Mouse (Mus musculus) adrenal gland, postnatal 36 days (tissue): ENCODE results near the gene Pagr1a. TPM values are rescaled to one million over a fixed set of nuclear protein-coding genes. Genes with fewer than 3 reads are reported as not detected.

Source experiments
- DNase-seq, 2 experiments: peaks; one replicate each; pipeline ENCODE4 v3.0.0; 2021; ENCODE audit warnings: mixed read lengths in 1 of 2
- long read RNA-seq, 2 experiments: library from polyadenylated mRNA; stranded (forward); transcript quantifications; one replicate each; pipeline ENCODE4 v2.0.0; 2021; ENCODE audit warnings: borderline sequencing depth in 2 of 2
- total RNA-seq, 2 experiments: library from RNA; stranded (reverse); gene quantifications; 2 replicates each; pipeline ENCODE4 v1.2.3; 2021

Pagr1a gene
- total RNA-seq = 10 to 100 TPM in 1 of 2 experiments, 1 to 10 TPM in 1; 4.4 to 15.1 TPM
- long read RNA-seq, experiment 1, transcript Pagr1a-202 (3 exons, 1,430 nt) = major isoform, 67 of 84 reads
- long read RNA-seq, experiment 1, partial matches to known transcripts = 2 of 84 reads
- long read RNA-seq, experiment 1, other reads (novel, unspliced or antisense) = 15 of 84 reads
- long read RNA-seq, experiment 2, transcript Pagr1a-202 (3 exons, 1,430 nt) = major isoform, 26 of 27 reads
- long read RNA-seq, experiment 2, partial matches to known transcripts = 1 of 27 reads
- long read RNA-seq, experiment 2, other reads (novel, unspliced or antisense) = 0 of 27 reads

DNA sequence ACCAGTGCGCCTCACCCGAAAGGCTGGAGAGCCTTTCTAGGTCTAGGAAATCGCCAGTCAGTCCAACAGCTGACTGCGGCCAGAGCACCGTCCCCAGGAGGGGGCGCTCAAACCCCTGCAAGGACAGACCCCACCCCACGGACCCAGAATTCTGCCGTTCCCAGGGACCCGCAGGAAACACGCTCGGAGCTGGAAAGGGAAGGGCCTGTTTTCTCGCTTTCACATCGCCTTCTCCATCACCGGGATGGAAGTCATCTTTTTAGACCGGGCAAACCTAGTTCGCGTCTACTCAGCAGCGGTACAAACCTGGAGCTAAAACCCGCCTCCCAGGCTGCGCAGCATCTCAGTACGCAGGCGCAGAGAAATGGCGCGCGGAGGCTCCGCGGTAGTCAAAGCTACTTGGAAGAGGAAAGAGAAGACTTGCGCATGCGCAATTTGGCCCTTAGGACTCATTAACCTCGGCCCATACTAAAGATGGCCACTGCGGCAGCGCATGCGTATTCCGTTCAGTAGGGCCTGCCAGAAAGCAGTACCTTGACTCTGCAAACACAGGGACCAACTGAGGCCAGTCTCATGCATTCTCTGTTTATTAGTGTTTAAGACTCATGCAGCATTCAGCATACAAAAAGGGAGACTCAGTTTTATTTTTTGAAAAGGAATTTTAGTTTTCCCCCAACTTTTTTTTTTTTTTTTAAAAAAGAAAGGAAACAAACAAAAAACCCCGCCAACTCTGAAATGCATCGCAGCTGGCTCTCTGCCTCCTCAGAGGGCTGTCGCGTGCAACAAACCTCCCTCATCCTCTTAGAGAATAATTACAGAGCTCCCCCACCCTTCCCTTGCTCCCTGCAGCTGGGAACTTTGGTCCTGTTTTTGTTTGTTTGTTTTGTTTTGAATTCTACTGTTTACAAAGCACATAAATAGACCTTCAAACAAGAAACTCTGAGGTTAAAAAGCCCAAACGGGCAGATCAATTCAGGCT, at the start of gene Pagr1a:
TSS of gene Pagr1a (minus strand) at position 382 of the 979 bp plus-strand sequence.
- peak; percentile 97 for DNase-seq

DNA sequence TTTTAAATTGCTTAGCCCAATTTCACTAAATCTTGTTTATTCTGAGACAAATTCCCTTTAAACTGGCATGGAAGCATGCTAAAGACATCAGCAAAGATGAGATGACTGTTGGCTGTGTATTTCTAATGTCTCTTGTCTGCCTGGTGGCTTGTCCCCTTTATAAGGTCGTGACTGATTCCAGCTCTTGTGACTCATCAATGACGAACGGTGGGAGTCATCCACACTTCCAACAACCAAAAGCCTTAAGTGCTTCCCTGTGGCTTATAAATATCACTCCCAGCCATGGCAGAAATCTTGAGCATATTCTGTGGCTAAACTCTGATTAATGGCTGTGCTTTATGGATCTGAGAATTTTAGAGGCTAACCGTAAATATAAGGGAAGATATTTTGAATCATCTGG, 49.2 kb upstream of the Pagr1a start:
- peak; percentile 58 to 66 for DNase-seq

DNA sequence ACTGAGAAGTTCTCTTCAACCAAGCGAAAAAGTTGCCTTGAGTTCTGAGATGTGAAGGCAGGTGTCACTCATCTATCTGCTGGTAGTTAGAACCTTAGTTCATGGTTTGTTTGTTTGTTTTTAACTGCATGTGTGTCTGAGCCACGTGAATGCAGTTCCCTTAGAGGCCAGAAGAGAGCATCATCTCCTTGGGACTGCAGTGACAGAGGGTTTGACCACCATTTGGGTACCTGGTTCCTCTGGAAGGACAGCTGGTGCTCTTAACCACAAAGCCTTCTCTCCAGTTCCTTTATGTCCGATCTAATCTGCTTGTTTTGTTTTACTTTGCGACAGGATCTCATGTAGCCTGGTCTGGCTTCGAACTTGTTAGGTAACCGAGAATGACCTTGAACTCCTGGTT, 48.4 kb upstream of the Pagr1a start:
- no peak for DNase-seq

DNA sequence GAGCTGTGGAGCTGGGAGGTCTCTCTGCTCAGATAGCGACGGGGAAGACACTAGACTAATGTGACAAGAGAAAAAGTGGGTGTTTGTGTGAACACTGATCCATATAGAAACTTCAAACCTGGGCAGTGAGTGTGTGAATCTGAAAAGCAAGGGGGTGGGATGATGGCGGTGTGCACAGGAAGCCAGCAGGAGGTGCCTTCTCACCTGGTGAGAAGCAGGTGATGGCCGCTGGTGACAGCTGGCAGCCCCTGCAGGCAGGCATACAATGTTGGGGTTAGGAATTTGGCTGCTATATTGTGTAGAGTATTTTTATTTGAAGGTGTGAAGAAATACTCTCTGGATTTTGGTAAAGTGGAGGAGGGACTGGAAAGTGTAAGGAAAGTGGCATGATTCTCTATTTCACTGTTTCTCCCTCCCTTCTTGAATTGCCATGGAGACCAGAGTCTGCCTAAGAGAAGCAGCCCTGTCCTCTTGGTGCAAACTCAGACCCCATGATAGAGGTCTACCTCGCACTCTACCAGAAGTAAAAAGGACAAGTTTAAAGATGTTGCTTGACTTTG, 38.0 kb upstream of the Pagr1a start:
- DNase-seq = no peak

DNA sequence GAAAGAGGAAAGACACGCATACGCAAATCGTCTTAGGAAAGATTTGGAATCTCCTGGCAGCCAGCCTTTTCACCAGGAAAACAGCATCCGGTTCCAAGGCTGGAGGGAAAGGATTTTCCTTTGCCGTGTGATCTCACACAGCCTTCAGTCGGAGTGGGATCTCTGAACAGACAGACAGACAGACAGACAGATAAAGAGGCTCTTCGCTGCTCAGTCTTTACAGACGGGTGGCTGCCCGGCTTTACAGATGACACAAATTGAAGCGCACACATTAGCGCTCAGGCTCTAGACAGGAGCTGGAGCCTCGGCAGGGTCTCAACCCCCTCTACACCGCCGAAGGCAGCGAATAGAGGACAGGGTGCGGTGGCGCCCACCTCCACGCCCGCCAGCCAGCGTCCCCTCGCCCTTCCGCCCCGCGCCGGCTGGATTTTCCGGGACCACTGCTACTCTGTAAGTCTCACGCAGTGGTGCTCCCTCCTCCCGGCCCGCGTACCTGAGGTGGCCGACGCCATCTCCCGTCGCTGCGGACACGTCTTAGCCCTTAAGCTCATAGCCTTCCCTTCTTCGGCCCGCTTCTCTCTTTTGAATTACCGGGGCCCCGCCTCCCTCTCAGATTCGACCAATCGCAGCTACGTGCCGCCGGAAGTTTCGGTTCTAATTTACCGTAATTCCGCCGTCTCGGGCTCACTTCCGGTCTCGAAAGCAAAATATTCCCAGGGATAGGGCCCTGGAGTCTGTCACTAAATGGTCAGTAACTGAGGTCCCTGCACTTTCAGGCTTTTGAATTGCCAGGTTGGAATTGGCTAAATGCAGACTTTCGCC, 24.9 kb upstream of the Pagr1a start, which contains the start of gene Kif22:
TSS of gene Kif22 (minus strand) at position 621 of the 822 bp plus-strand sequence.
- DNase-seq = peak; percentile 91

DNA sequence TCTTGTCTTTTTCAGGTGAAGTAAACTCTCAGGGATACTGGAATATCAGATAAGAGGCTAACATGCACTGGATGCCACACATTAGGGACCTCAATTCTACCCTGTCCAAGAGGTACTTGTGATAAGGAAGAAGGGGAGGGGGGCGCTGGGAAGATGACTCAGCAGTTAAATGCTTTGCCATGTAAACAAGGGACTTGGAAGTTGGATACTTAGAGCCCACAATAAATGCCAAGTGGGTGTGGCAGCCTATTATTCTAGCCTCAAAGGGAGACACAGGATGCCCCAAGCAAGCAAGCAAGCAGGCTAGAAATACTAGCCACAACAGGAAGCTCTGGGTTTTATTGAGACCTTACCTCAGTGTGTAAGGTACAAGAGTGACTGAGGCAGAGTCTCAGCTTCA, 14.1 kb upstream of the Pagr1a start:
- DNase-seq = no peak

DNA sequence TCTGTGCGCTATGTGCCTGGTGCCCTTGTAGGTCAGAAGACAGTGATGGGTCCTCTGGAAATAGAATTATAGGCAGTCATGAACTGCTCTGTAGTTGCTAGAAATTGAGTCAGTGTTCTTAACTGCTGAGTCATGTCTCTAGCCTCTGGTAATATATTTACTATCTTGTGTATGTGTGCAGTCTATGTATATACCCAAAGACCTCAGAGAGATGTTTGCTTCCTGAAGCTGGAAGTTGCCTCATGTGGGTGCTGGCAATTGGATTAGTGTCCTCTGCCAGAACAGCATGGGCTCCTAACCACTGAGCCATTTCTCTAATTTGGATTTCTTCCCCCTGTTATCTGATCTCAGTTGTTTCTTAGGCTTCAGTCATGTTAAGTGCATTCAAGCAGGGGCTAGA, 13.0 kb upstream of the Pagr1a start:
- no peak for DNase-seq

DNA sequence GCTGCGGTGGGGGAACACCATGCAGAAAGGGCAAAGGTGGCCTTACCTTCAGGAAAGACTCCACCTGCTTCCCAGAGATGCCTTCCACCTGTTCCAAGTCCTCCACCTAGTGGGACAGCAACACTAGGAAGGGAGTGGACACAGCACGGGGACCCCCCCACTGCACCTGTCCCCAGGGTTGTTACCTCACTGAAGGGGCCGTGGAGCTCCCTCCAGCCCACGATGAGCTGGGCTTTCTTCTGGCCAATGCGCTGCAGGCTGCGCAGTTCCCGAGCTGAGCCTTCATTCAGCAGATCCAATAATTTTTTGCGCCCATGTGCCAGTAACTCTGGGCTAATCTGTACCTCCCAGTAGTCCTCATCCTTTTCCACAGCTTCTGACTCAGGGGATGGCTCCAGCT, 10.7 kb upstream of the Pagr1a start:
- no peak for DNase-seq

DNA sequence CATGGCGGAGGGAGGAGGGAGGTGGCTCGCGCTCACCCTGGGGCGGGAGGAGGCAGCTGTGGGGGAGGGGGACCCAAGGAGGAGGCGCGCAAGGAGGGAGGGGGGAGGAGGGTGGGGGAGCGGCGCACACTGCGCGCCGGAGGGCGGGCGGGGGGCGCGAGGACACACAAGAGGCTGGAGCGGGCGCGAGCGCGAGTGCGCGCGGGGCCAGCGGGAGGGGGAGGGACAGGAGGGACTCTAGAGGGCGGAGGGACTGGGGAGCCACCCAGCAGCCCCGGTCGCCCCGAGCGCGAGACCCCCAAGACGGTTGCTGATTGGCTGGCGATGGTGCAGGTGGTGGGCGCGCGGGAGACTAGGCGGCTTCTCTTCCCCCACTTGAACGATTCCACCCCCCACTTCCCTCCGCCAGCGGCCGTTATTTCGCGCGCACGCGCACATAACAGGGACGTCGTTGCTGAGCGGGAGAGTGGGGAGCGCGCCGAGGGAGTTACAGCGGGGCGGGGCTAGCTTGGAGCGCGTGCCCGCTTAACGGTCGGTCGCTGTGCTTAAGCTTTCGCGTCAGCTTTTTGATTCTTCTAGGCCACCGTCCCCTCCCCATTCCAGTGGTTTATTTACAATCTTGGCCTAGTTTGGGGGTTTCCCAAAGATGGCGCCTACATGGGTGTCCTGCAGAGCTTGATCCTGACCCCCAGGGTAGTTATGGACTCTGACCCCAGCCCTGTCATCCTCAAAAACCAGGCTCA, 10.0 kb upstream of the Pagr1a start, which contains the start of gene Maz:
TSS of gene Maz (minus strand) at position 54 of the 743 bp plus-strand sequence.
- DNase-seq = peak; percentile 99 to 100

DNA sequence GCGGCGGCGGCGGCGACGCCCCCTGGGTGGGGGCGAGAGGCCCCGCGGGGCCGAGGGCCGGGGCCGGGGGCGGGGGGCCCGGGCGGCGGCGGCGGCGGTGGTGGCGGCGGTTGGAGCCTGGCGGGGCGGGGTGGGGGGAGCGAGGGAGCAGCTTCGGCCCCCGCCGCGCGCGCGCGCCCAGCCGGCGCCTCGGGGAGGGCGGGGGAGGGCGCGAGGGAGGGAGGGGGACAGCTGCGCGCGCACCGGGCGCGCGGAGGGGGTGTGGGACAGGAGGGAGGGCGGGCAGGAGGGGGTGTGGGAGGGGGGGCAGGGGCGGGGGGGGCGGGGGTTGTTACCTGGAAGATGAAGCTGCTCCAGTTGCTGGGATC, 9.4 kb upstream of the Pagr1a start:
- DNase-seq = peak in 1 of 2 experiments; percentile 93

DNA sequence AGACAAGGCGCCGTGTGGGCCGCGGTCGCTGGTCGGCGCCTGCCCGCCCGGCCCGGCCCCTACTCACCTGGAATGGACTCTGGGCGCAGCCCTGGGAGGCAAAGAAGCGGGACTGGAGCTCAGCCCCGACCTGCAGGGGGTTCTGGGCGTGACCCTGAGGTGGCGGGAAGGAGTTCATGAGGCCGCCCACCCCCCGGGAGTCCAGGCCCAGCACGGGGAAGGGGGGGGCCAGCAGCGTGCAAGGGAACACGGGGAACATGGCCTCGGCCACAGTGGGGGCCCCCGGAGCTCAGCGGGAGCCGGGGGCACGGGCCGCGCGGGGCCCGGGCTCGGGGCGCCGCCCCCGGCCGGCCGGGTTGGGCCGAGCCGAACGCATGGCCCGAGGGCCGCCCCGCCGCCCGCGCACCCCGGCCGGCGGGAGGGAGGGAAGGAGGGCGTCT, 9.0 kb upstream of the Pagr1a start:
- peak; percentile 59 to 80 for DNase-seq

DNA sequence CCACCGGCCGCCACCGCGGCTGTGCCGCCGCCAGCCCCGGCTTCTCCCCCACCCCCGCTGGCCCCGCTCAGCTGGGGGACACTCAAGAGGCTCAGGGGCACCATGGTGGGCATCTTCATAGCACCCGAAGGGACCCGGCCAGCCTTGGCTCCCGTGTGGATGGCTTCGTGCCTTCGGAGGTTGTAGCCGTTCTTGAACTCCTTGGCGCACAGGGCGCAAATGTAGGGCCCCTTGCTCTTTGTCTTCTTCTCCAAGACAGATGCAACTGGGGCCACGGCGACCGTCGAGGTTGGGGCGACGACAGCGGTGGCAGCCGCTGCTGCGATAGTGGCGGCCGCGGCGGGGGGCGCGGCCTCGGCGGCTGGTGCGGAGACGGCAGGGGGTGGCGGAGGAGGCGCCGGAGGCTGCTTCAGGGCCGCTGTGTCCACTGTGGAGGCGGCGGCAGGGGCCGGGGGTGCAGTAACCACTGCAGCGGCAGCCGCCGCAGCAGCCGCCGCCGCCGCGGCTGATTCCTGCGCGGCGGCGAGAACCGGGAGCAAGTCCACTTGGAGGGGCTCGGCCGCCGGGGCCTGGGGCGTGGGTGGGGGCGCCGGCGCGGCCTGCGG, 8.5 kb upstream of the Pagr1a start:
- DNase-seq = peak; percentile 66 to 79

DNA sequence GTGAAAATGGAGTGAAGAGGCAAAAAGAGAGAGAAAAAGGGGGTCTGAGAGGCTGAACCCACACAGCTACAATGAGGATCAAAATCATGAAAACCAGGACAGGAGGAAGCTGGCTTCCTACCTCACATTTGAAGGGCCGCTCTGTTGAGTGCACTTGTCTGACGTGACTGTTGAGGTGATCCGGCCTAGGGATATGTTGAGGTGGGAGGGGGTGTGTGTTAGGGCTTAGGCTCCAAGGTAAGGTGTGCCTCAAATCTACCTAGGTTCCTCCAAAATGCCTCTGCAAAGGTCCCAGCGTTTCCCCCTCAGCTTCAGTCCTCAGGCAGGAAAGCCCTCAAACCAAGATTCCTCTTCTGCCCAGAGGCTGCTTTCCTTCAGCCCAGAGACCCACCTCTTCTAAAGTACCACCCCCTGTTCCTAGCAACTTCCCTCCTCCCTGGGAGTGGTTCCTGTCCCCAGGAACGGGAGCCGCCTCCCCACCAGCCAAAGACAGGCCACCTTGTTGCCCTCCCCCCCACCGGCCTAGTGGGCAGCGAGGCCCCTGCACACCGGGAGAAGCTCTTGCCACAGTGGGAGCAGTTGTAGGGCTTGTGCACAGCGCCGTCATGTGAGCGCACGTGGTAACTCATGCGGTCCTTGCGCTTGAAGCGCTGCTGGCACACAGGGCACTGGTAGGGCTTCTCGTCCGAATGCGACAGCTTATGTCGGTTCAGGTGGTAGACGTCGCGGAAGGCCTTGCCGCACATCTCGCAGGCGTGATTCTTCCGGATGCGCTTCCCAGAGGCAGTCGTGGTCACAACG, 7.8 kb upstream of the Pagr1a start:
- DNase-seq = peak; percentile 83 to 84

DNA sequence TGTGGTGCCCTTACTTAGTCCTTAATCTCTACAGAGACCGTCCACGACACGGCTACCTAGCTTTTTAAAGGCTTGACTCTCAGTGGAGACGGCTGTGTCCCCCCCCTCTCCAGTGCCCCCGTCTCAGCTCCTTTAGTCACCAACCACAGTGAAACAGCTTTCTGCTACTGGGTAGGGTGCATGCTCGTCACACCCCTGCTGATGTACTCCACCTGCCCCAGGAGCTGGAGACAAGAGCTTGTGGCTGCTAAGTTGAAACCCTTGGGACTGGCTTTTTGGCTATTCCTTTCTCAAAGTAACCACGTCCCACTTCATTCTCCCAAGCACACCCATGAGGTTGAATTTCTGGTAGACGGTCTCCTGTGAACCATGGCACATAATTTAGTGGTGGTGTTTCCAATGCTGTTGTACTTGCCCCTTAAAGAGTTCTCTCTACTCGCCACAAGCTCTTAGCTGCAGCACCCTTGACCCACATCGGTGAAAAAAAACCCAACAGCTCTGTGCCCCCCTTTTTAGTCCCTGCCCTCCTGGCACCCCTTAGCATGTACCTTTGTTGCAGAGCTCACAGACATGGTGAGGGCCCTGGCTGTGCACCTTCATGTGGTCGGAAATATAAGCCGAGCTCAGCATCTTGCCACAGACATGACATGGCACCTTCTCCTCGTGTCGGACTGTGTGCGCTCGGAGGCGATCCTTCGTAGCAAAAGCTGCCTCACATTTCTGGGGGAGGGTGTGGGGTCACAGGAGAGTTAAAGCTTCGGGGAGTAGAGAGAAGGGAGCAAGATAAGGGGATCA, 6.9 kb upstream of the Pagr1a start:
- no peak for DNase-seq

DNA sequence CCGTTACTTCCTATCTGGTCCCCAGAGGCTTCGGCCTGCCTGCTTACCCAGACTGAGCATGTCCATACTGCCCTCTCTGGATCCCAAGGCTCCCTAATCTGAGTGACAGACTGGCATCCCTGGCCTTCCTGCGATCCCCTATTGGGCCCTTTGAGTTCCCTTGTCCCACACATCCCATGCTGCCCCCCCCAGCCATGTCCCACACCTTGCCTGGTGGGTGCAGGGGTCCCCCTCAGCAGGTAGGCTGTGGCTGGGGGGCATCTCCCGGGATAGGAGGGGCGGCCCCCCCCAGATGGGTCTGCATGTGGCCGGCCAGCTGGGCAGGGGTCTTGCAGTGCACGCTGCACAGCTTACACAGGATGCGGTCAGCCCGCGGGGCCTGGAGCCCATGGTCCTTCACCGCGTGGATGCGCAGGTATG, 6.1 kb upstream of the Pagr1a start:
- no peak for DNase-seq

DNA sequence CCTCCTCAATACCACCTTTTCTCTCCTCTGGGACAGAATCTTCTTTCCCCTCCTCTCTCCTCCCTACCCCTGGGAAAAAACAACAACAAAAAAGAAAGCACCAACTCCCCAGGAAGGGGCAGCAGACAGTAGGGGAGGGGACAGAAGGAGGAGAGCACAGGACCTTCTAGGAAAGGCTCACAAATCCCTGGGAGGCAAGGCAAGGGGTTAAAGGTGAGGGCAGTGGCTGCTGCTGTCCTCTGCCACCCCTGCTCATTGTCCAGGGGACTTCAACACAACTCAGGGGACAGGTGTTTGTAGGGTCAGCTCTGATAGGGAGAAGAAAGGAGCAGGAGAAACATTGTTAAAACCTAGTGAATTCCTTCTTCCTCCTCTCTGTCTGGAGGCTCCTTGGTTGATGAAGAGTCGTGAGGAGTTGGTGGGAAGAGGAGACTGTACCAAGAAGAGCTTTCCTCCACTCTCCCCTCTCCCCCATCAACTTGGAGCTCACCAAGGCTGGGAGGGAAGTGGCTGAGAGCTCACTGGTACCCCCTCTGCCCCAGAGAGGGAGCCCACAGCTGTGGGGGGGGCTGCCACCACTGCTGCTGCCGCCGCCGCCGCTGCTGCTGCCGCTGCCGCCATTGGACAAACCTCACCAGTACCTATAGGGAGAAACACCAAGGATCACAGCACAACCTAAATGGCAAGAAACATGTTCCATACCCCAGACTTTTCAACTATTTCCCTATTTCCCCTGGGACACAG, 5.5 kb upstream of the Pagr1a start:
- no peak for DNase-seq

DNA sequence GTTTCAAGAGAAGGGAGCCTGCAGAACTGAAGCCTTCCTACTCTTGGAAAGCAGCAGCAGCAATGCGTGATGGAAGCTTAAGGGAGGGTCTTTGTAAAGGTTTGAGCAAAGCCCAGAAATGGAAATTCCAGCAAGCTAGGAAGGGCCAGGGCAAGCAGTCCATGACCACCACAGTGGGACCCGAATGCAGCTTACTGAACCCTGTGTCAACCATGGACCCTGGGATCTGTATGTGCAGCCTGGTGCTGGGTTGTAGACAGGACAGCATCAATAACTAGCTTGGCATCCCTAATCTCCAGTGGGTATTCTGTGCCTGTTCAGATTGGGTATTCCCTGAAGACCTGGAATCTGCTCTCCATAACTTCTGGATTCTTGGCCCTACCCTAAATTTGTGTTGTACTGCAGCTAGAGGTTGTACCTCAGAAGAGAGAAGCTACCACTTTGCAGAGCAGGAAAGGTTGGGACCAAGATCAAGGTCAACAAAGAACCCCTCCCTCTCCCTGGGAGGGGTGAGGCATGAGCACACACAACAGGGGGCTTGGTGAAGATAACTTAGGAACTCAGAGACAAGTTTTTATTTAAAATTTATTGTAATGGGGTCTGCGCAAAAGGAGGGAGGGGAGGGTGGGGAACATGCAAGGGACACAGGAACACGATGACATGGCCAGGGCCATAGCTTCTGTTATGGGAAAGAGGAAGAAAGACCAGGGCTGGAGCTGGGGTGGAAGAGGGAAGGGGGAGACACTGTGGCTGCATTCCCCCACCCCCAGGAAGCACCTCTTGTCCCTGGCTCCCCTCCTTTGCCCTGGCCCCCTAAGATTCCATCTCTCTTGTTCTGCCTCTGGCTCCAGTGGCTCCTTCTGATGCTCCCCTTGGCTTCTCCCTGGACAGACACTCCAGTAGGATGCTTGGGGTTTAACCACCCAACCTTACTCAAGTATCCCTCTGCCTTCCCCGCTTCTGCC, 4.7 kb upstream of the Pagr1a start:
- no peak for DNase-seq
